Mouse (Mus musculus) lung, postnatal 0 days (tissue): ENCODE data around the gene Atg4b. TPM values are rescaled to one million over a fixed set of nuclear protein-coding genes. Genes with fewer than 3 reads are reported as not detected.

Source experiments
- ATAC-seq: fragments of 200-750 bp; cut with Nextera tagmentation; 2 replicates; pipeline ENCODE4 v1.8.0; 2017; ENCODE audit warnings: moderate library complexity
- DNase-seq: peaks from one replicate; pipeline ENCODE4 v3.0.0-alpha.2; 2016; ENCODE audit warnings: low spot score
- H3K27ac ChIP-seq: fragments of 300-500 bp; sonication (generic); 2 replicates; pipeline ENCODE4 v1.5.1; 2014; ENCODE audit warnings: antibody characterized with exemption, mild to moderate bottlenecking, low read length, mixed read lengths
- H3K27me3 ChIP-seq: fragments of 300-500 bp; sonication (generic); replicated peaks from 2 replicates; pipeline ENCODE4 v1.6.1; 2014; ENCODE audit warnings: low read length, mixed read lengths; ENCODE audit not compliant: insufficient read depth
- H3K36me3 ChIP-seq: fragments of 300-500 bp; sonication (generic); 2 replicates; pipeline ENCODE4 v1.6.1; 2014; ENCODE audit warnings: low read length, mixed read lengths; ENCODE audit not compliant: insufficient read depth
- H3K4me1 ChIP-seq: fragments of 300-500 bp; sonication (generic); 2 replicates; pipeline ENCODE4 v1.6.1; 2014; ENCODE audit warnings: antibody characterized with exemption, low read depth, low read length, mixed read lengths; ENCODE audit not compliant: insufficient read depth
- H3K4me2 ChIP-seq: fragments of 300-500 bp; sonication (generic); replicated peaks from 2 replicates; pipeline ENCODE4 v1.6.1; 2014; ENCODE audit warnings: low read depth, mild to moderate bottlenecking, low read length, moderate library complexity, mixed read lengths
- H3K4me3 ChIP-seq: fragments of 300-500 bp; sonication (generic); 2 replicates; pipeline ENCODE4 v1.5.1; 2014; ENCODE audit warnings: low read depth, low read length
- H3K9ac ChIP-seq: fragments of 300-500 bp; sonication (generic); replicated peaks from 2 replicates; pipeline ENCODE4 v1.6.1; 2014; ENCODE audit warnings: low read depth, mild to moderate bottlenecking
- H3K9me3 ChIP-seq: fragments of 300-500 bp; sonication (generic); 2 replicates; pipeline ENCODE4 v1.6.1; 2016; ENCODE audit warnings: low read length, mixed read lengths
- CTCF ChIP-seq: IDR thresholded peaks from 2 replicates; pipeline ENCODE4 v1.5.1; 2016; ENCODE audit warnings: antibody characterized with exemption, mild to moderate bottlenecking
- EP300 ChIP-seq: IDR thresholded peaks from 2 replicates; pipeline ENCODE4 v1.6.1; 2016; ENCODE audit warnings: antibody characterized with exemption, mild to moderate bottlenecking, control low read depth
- WGBS: fragments of 180-500 bp; shearing (Covaris S2); extraction: QIAGEN DNeasy Blood & Tissue Kit; methylation state at CpG from one replicate; pipeline ENCODE4 v1.1.7; 2014; 5-methylcytosine and 5-hydroxymethylcytosine counted together
- polyA plus RNA-seq: library from polyadenylated mRNA; unstranded; fragments of >200 nt; fragmentation: Nextera tagmentation; extraction: Ambion mirVana; gene quantifications from 2 replicates; pipeline ENCODE4 v1.2.1, GENCODE M21; 2015

Atg4b gene
- polyA plus RNA-seq, 1 experiment from 2014 or later: 54.2 TPM

DNA sequence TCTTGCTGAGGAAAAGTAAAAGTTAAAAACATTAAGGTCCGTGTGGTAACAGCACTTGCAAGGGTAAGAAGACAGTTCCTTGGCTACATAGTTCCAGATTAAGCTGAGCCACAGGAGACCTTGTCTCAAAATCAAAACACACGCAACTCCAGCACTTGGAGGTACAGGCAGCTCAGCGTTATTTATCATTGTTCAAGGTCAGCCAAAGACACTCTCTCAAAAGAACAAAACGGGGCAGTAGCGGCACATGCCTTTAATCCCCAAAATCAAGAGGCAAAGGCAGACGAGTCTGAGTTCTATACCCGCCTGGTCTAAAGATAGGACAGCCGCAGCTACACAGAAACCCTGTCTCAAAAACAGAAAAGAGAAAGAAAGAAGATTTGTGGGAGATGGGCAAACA lies 44.6 kb downstream of the Atg4b start:
- ATAC-seq (no peak), DNase-seq (peak; percentile 7)
- no peak overlapping the region for H3K9ac ChIP-seq
- H3K27ac ChIP-seq: no peak overlapping the region
- H3K4me2 ChIP-seq: no peak overlapping the region
- H3K27me3 ChIP-seq: no peaks in the 10 kb centered on the region
- TF ChIP-seq CTCF (no peak), EP300 (no peak)
- no peak overlapping the region for H3K4me3 ChIP-seq
- 77% methylated on average over 8 of the region's 8 CpGs for WGBS
- peaks cover 29% of the 10 kb centered on the region; the same call in 1 of the 2 replicates for H3K36me3 ChIP-seq
- H3K4me1 ChIP-seq: no peaks in the 10 kb centered on the region
- H3K9me3 ChIP-seq: no peaks in the 10 kb centered on the region

- Histone ChIP-seq H3K4me2 (peak overlapping the region; percentile 83), H3K36me3 (no peaks in the 10 kb centered on the region), H3K27me3 (no peaks in the 10 kb centered on the region), H3K9me3 (no peaks in the 10 kb centered on the region), H3K4me1 (peaks cover 4% of the 10 kb centered on the region; the same call in 1 of the 2 replicates), H3K4me3 (peak overlapping the region; percentile 63), H3K9ac (peak overlapping the region; percentile 60; the same call in 1 of the 2 replicates), H3K27ac (peak overlapping the region; percentile 78; the same call in 1 of the 2 replicates)
- WGBS: 66% methylated on average over 21 of the region's 21 CpGs
- TF ChIP-seq CTCF (no peak), EP300 (no peak)
- peak; percentile 5 for DNase-seq
- ATAC-seq: no peak
These were observed 49.6 kb downstream of the Atg4b start for GRCm38 (mm10) chr1:93800670-93801503.

GRCm38 (mm10) chr1:93801741-93802238 lies 50.5 kb downstream of the Atg4b start, which contains the start of gene Dtymk:
Gene Dtymk (minus strand): TSS chr1:93801934.
- peaks cover 4% of the 10 kb centered on the region; the same call in 1 of the 2 replicates for H3K4me1 ChIP-seq
- H3K4me3 ChIP-seq: peak within 1 kb of the TSS; percentile 63
- no peaks in the 10 kb centered on the region for H3K9me3 ChIP-seq
- H3K36me3 ChIP-seq: no peaks in the 10 kb centered on the region
- 2% methylated on average over 42 of the region's 42 CpGs for WGBS
- peak within 1 kb of the TSS; percentile 83 for H3K4me2 ChIP-seq
- DNase-seq (peak; percentile 99), ATAC-seq (peak; percentile 60)
- TF ChIP-seq CTCF: peak; percentile 71
- 0 out of 2 replicates have a peak, but pooled peaks have one; percentile 19 for TF ChIP-seq EP300
- no peaks in the 10 kb centered on the region for H3K27me3 ChIP-seq
- H3K9ac ChIP-seq: peak within 1 kb of the TSS; percentile 60; the same call in 1 of the 2 replicates
- H3K27ac ChIP-seq: peak within 1 kb of the TSS; percentile 78

- peak overlapping the region; percentile 85; the same call in 1 of the 2 replicates for H3K4me2 ChIP-seq
- H3K36me3 ChIP-seq: no peaks in the 10 kb centered on the region
- no peak overlapping the region for H3K9ac ChIP-seq
- H3K4me1 ChIP-seq: peaks cover 4% of the 10 kb centered on the region; the same call in 1 of the 2 replicates
- no peak overlapping the region for H3K27ac ChIP-seq
- no peaks in the 10 kb centered on the region for H3K27me3 ChIP-seq
- DNase-seq (peak; percentile 21), ATAC-seq (no peak)
- H3K9me3 ChIP-seq: no peaks in the 10 kb centered on the region
- H3K4me3 ChIP-seq: no peak overlapping the region
- WGBS: 63% methylated on average over 5 of the region's 5 CpGs
- no peak for TF ChIP-seq EP300
- TF ChIP-seq CTCF: no peak
These were observed 51.5 kb downstream of the Atg4b start for GRCm38 (mm10) chr1:93802771-93803170.

GRCm38 (mm10) chr1:93803556-93804507 lies 52.5 kb downstream of the Atg4b start, which contains the start of gene Ing5:
Gene Ing5 (plus strand): TSS chr1:93803965.
- Histone ChIP-seq H3K36me3 (peaks cover 4% of the 10 kb centered on the region; the same call in 1 of the 2 replicates), H3K9ac (peak within 1 kb of the TSS; percentile 77), H3K4me1 (peaks cover 4% of the 10 kb centered on the region; the same call in 1 of the 2 replicates), H3K27me3 (no peaks in the 10 kb centered on the region), H3K4me3 (peak within 1 kb of the TSS; percentile 83), H3K27ac (peak within 1 kb of the TSS; percentile 98), H3K9me3 (no peaks in the 10 kb centered on the region), H3K4me2 (peak within 1 kb of the TSS; percentile 85)
- TF ChIP-seq EP300 (no peak), CTCF (peak; percentile 98)
- 2% methylated on average over 70 of the region's 94 CpGs for WGBS
- ATAC-seq (peak; percentile 94), DNase-seq (peak; percentile 98)
